Comparison of ENCODE assay signal across 14 mouse cellular contexts in the genomic region with DNA sequence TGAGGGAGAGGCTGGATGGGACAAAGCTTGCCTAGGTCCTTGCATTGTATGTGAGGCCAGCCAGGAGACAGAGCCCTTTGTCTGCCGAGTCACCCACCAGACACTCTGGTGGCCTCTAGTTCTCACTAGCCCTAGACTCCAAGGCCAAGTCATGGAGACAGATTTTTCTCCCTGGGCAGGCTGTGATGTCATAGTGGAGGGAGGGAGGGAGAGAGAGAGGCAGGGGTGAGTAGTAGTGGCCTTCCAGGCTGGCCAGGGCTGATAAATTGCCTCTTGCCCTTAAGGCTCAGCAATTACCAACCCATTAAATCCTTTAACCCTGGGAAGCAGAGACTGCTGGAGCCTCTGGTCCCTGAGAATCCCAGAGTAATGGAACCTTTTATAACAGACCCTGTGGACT. TPM values are rescaled to one million over a fixed set of nuclear protein-coding genes. Genes with fewer than 3 reads are reported as not detected.
DNase-seq lines count a peak whose midpoint lies in the region; ATAC-seq lines count a peak whose summit lies in the region.
"Had no signal": no experiment of that assay in that cellular context is flagged by ENCODE, and none has a peak within 500 bp of the region (broad histone marks: within the 10 kb centered on the region; RNA-seq: fewer than 3 reads in every experiment).

No protein-coding gene starts in this region.

- H3K4me3 ChIP-seq in embryonic facial prominence, embryonic 15.5 days (replicated peaks): no peak overlapping the region
- H3K4me3 ChIP-seq in stomach, embryonic 16.5 days (replicated peaks; ENCODE audit: low read length): no peak overlapping the region
- H3K4me3 ChIP-seq: midbrain, embryonic 12.5 days had no signal

- H3K4me1 ChIP-seq in embryonic facial prominence, embryonic 15.5 days: peaks cover 43% of the 10 kb centered on the region
- peaks cover 27% of the 10 kb centered on the region for H3K4me1 ChIP-seq in stomach, embryonic 16.5 days (ENCODE audit: control insufficient read depth, insufficient read depth, low read length)

- H3K27me3 ChIP-seq in embryonic facial prominence, embryonic 15.5 days: no peaks in the 10 kb centered on the region
- H3K27me3 ChIP-seq in stomach, embryonic 16.5 days (ENCODE audit: control insufficient read depth, insufficient read depth, low read length): no peaks in the 10 kb centered on the region

- H3K27ac ChIP-seq in embryonic facial prominence, embryonic 15.5 days (replicated peaks): peak overlapping the region; percentile 28
- peak overlapping the region; percentile 70 for H3K27ac ChIP-seq in stomach, embryonic 16.5 days (ENCODE audit: low read length)
- H3K27ac ChIP-seq: liver, embryonic 14.5 days; midbrain, embryonic 12.5 days had no signal

- H3K4me2 ChIP-seq in embryonic facial prominence, embryonic 15.5 days (replicated peaks): no peak overlapping the region
- no peak overlapping the region for H3K4me2 ChIP-seq in stomach, embryonic 16.5 days (ENCODE audit: low read depth, low read length)
- H3K4me2 ChIP-seq: midbrain, embryonic 12.5 days had no signal

- no peak for ATAC-seq in embryonic facial prominence, embryonic 15.5 days (ENCODE audit: insufficient number of reproducible peaks, low FRiP score, low TSS enrichment, low read depth)
- ATAC-seq in stomach, embryonic 16.5 days (ENCODE audit: insufficient read depth, low FRiP score): no peak
- ATAC-seq: intestine, embryonic 16.5 days had no signal

- no peaks in the 10 kb centered on the region for H3K36me3 ChIP-seq in embryonic facial prominence, embryonic 15.5 days
- no peaks in the 10 kb centered on the region for H3K36me3 ChIP-seq in stomach, embryonic 16.5 days (ENCODE audit: control insufficient read depth, insufficient read depth, low read length)
- H3K36me3 ChIP-seq: midbrain, embryonic 12.5 days had no signal

- DNase-seq in adrenal gland, adult (ENCODE audit: inconsistent age in 2 of 2, low spot score in 1 of 2): peak; percentile 77 to 90
- no peak for DNase-seq in adrenal gland, postnatal 4 days (ENCODE audit: low spot score in 2 of 2)
- DNase-seq in ovary, adult 18-20 months (ENCODE audit: low spot score): peak; percentile 28
- DNase-seq in ovary, postnatal 14 days (ENCODE audit: low spot score): no peak
- no peak for DNase-seq in kidney, adult 18-20 months
- DNase-seq in kidney, adult 11 months: no peak
- DNase-seq: cerebellum, adult 9-10 months; heart, adult 18-20 months; lung, postnatal 14 days had no signal

- H3K9ac ChIP-seq in embryonic facial prominence, embryonic 15.5 days: no peak overlapping the region
- 0 out of 2 replicates have a peak overlapping the region, but pooled peaks have one; percentile 12 for H3K9ac ChIP-seq in stomach, embryonic 16.5 days (ENCODE audit: low read length)
- H3K9ac ChIP-seq: liver, embryonic 14.5 days; midbrain, embryonic 12.5 days had no signal

- H3K9me3 ChIP-seq in embryonic facial prominence, embryonic 15.5 days (replicated peaks): no peaks in the 10 kb centered on the region
- H3K9me3 ChIP-seq in stomach, embryonic 16.5 days (replicated peaks; ENCODE audit: control insufficient read depth, low read length): no peaks in the 10 kb centered on the region
- H3K9me3 ChIP-seq: midbrain, embryonic 12.5 days had no signal

- 30% methylated on average over 1 of the region's 1 CpGs for WGBS in embryonic facial prominence, embryonic 15.5 days
- WGBS in stomach, embryonic 16.5 days: 29% methylated on average over 1 of the region's 1 CpGs

RNA-seq across cellular contexts. Expression of a gene that starts 41.8 kb away (rescaled TPM):
- 100 to 1,000 TPM; 230 to 243 TPM for total RNA-seq in adrenal gland, postnatal 4 days (2021)
- polyA plus RNA-seq in embryonic facial prominence, embryonic 15.5 days (2015; fragmentation: Nextera tagmentation; extraction: Ambion mirVana): 45.0 and 48.7 TPM in 2 replicates
- 23.2 and 25.2 TPM in 2 replicates for polyA plus RNA-seq in stomach, embryonic 16.5 days (2015; fragmentation: Nextera tagmentation; extraction: Ambion mirVana)

Comparison
In these comparisons a context has a peak if more than half of its experiments do, and no peak if none do; other contexts are left out.
1. DNase-seq: peak in adrenal gland, adult (2 of 2) and ovary, adult 18-20 months (single experiment); none in adrenal gland, postnatal 4 days (0 of 2), ovary, postnatal 14 days (single experiment), kidney, adult 18-20 months (single experiment) and kidney, adult 11 months (single experiment).